Mouse (Mus musculus): ENCODE measurements around the gene Gm44965. TPM values are rescaled to one million over a fixed set of nuclear protein-coding genes. Genes with fewer than 3 reads are reported as not detected.

Gene Gm44965
- total RNA-seq, 2 experiments from 2014 or later, result 1.3 TPM; not detected in 1

DNA sequence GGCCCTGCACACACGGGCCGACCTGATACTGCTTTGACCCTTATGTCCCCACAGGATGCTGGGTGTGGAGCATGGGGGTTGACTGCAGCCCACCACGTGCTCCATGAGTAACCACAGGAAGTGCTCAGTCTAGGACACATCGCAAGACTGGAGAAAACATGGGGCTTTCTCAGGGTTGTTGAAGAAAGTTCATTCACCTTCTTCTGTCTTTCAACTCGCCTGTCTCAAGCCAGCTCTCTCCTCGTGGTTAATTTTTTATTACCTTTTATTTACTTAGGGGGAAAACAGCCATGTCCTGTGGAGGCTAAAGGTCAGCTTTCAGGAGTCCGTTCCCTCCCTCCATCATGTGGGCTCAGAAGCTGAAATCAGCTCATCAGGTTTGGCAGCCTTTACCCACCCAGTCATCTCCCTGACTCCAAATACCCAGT lies 72.4 kb downstream of the Gm44965 start:
- no peak for DNase-seq

DNA sequence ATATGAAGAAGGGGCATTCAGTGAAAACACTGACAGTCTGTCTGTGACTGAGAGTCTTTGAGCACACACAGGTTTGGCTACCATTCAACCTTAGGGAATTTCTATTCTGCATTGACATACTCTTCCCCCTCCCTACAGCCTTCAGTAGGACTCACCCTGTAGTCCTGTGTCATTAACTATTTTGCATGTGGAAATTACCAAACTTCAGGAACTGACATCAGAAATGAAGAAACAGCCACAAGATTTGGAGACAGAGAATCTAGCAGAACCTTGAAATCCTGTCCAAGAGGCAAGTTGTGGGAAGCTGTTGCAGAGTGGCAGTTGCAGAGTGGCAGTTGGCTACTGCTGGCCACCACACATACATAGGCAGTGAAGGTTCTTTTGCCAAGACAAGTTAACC lies 74.3 kb downstream of the Gm44965 start:
- no peak for DNase-seq

Other genes with a start within 250 kb of the Gm44965 start
- gene Krba1, start 198.4 kb upstream of the Gm44965 start, total RNA-seq (2021), result 10 to 100 TPM; 20.9 to 38.5 TPM
- gene Zfp467, start 148.1 kb upstream of the Gm44965 start, total RNA-seq (2021), result 10 to 100 TPM; 33.2 to 50.2 TPM
- 1 to 10 TPM; 1.5 to 2.9 TPM for gene Sspo, start 145.7 kb upstream of the Gm44965 start, total RNA-seq (2021)
- gene Atp6v0e2, start 56.3 kb upstream of the Gm44965 start, total RNA-seq (2021), result 10 to 100 TPM; 35.9 to 42.8 TPM
- gene Lrrc61, start 39.1 kb upstream of the Gm44965 start, total RNA-seq (2021), result 10 to 100 TPM; 25.1 to 27.3 TPM
- gene Rarres2, start 21.2 kb upstream of the Gm44965 start, total RNA-seq (2021), result 100 to 1,000 TPM; 198 to 328 TPM
- not detected for gene Gm45021, start 4.3 kb upstream of the Gm44965 start, total RNA-seq (2021)
- 10 to 100 TPM; 37.6 to 42.0 TPM for gene Repin1, start 58 bp upstream of the Gm44965 start, total RNA-seq (2021)
- gene Zfp775, start 8.1 kb downstream of the Gm44965 start, total RNA-seq (2021), result 1 to 10 TPM; 6.1 to 6.2 TPM
- gene AI854703, start 32.8 kb downstream of the Gm44965 start, total RNA-seq (2021), result 1 to 10 TPM; 1.7 to 3.6 TPM
- 10 to 100 TPM; 11.7 to 14.8 TPM for gene Gimap8, start 53.3 kb downstream of the Gm44965 start, total RNA-seq (2021)
- 1 to 10 TPM; 9.0 TPM for gene Gimap9, start 82.2 kb downstream of the Gm44965 start, total RNA-seq (2021)
- gene Gimap4, start 90.6 kb downstream of the Gm44965 start, total RNA-seq (2021), result 10 to 100 TPM; 50.2 to 52.8 TPM
- 10 to 100 TPM; 70.8 to 75.9 TPM for gene Gimap6, start 114.3 kb downstream of the Gm44965 start, total RNA-seq (2021)
- gene Gm28053, start 124.7 kb downstream of the Gm44965 start, total RNA-seq (2021), result 10 to 100 TPM in 1 of 2 experiments, 1 to 10 TPM in 1; 9.1 to 10.3 TPM
- 1 to 10 TPM in 1 of 2 experiments, under 1 TPM in 1; 0.96 to 1.6 TPM for gene Gimap7, start 124.7 kb downstream of the Gm44965 start, total RNA-seq (2021)
- gene Gimap1, start 145.1 kb downstream of the Gm44965 start, total RNA-seq (2021), result 10 to 100 TPM; 18.7 to 24.2 TPM
- gene Gimap5, start 152.3 kb downstream of the Gm44965 start, total RNA-seq (2021), result 10 to 100 TPM; 14.2 to 19.5 TPM
- 1 to 10 TPM; 4.5 to 5.4 TPM for gene Gimap3, start 176.9 kb downstream of the Gm44965 start, total RNA-seq (2021)
- 100 to 1,000 TPM; 138 to 148 TPM for gene Tmem176a, start 247.0 kb downstream of the Gm44965 start, total RNA-seq (2021)
- gene Tmem176b, start 247.6 kb downstream of the Gm44965 start, total RNA-seq (2021), result 100 to 1,000 TPM; 280 to 302 TPM